Mouse (Mus musculus): ENCODE results near the gene Ms4a4c.
"Not testable (repeated sequence)": the region's sequence is repeated elsewhere in the genome, so short reads cannot be mapped to it uniquely, and the experiment has no call there.

Ms4a4c gene

DNA sequence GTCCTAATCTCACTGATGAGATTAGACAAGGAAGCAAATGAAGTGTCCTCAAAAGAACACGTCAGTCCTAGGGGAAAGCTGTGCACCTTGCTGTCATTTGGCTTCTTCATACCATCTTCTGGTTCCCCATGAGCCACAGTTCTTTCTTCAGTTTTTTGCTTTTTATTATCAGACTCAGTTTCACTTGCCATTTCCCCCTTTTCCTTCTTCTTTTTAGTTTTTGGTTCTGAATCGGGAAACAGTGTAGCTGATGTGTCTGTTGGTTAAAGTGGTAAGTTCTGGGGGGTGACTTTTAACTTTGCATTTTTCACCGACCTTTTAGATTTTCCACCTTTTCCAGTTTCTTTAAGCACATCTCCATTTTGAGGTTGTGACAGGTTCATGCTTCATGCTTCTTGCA is at the start of gene Ms4a4c:
TSS of gene Ms4a4c (plus strand) at position 244 of the 400 bp plus-strand sequence.
- DNase-seq = no peak

DNA sequence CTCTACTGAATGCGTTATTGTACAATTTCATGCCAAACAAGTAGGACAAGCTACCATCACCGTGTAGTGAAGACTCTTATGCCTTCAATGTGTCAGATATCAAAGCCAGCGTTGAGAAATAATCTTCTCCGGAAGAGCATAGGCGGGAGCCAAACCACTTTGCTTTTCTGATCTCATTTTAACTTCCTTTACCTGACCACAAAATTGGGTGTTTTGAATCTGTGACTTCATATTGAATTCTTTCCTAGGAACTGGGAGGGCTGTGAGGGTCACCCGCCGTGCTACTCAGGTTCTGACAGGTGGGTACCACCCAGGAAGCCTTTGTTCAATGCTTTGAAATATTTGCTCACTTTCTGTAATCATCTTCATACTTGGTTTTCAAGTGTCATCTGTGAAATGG is 48.8 kb upstream of the Ms4a4c start:
- peak in 1 of 2 experiments; percentile 11 for DNase-seq

DNA sequence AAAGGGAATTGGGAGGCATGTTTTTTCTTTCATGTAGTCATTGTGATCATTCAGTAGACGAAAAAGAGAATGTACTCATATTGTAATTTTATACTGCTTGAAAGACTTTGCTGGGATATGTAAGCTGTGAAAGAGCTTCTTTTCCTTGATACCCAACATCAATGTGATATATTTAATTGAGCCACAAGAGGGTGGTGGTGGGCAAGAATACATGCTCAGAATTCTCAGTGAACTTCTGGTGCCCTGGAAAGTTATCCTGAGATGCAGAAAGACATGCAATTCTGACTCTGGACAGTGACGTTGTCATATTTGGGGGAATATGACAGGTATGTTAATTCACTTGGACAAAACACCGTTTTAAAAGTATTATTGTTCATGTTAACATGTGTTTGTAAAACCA is 44.5 kb upstream of the Ms4a4c start:
- DNase-seq = no peak

DNA sequence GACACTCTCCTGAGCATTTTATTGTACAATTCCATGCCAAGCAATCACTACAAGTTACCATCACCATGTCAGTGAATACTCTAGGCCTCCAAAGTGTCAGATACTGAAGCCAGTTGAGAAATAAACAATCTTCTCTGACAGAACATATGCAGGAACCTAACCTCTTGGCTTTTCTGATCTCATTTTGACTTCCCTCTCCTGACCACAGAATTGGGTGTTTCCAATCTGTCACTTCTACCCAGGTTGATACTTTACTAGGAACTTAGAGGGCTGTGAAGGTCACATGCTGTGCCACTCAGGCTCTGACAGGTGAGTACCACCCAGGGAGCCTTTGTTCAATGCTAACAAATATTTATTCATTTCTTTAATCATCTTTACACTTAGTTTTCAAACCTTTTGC is 42.6 kb upstream of the Ms4a4c start:
- peak in 1 of 2 experiments; percentile 10 for DNase-seq

DNA sequence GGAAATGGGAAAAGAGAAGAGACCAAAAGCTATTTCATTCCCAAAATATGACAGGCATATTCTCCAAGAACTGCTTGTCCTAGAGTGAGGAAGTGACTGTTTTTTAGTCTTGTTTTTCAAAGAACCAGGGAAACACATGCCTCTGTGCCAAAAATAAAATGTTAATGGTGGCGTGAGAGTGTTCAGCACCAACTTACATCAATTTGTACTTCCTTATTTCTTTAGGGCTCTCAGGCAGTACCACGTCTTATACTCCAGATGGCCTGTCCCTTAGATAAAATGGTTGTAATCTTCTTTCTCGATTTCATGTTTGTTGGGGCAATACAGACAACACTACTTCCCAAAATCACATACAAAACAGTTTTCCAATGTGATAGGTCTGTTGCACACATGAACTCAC is 36.3 kb upstream of the Ms4a4c start:
- DNase-seq = no peak

DNA sequence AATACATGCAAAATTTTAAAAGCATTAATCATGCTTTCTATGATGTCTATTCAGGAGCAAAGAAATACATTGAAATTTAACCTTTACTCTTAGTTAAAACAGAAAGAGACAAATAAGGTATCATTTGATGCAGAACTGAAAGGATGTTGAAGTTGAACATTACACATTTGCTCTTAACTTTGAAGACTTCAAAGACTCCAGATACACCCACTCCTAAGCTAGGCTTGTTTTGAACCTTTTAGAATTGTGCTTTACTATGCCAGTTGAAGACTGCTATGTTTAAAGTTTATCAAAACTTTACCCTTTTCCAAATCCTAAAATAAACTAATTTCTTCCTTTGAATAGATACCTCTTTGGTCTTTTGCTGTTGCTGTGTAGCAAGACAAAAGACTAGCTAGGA is 33.4 kb upstream of the Ms4a4c start:
- DNase-seq = no peak

DNA sequence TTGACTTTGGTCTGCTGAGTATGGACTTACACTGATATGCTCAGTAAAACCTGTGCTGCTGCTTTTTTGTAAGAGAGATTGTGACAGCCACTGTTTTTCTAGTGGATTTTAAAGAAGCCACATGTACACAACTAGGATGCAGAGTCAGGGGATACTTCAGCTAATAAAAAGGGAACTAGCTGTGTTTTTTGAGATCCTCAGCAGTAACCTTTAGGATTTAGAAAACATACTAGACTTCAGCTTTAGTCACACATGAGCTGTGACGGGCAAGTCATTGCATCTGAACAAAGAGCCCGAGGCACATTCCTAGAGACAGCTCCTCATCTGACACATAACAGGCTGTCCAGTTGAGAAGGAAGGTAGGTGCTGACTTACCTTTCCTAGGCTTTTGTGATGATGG is 29.3 kb upstream of the Ms4a4c start, which contains the start of gene Ms4a4a:
TSS of gene Ms4a4a (plus strand) at position 251 of the 400 bp plus-strand sequence.
- no peak for DNase-seq

DNA sequence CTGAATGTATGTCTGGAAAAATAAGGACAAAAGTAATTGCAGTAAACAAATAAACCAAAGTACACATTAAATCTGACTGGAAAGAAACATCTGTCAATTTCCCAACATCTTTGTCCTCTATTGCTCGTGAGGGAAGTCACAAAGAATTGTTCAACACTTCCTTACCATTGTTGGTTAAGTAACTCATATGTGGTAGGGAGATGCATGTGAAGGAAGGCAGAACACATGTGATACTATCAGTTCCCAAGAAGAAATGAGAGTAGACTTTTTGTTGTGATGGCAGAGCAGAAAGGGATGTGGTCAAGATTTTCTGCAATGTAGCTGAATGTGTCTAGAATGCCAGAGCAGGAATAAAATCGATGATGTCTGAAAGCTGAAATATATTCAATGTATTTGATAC is 28.2 kb upstream of the Ms4a4c start:
- DNase-seq = no peak

DNA sequence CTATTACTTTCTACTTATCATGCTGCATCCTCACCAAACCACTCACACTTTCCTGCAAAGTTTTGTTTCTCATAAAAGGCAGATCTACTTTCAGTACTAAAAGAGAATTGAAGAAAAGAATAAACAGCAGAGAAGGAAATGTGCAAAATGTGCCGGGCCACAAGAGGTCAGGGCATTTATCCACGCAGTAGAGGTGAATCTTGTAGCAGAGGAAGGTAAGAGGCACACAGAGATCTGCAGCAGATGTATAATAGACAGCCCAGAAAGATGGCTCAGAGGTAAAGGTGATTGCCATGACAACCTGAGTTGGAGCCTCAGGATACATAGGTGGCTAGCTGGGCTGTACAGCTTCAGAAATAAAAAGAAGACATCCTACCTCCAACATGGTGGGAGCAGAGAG is 17.5 kb upstream of the Ms4a4c start:
- DNase-seq = peak in 1 of 2 experiments; percentile 24

DNA sequence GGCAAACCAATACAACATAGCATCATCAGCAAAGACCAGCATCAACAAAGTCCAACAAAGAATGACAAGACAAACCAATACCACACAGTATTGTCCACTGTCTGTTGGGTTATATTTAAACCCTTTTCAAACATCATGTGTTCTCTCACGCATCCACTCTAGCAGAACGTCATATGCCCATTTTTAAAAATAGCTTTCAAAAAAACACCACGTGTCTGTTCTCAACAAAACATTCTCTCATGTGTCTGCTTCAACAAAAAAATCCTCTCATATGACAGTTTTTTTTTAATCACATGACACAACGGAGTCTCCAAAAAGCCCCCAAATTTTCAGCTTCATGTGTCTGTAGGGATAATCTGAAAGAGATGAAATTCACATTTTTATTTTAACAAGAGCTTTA is 16.9 kb upstream of the Ms4a4c start:
- DNase-seq = no peak

DNA sequence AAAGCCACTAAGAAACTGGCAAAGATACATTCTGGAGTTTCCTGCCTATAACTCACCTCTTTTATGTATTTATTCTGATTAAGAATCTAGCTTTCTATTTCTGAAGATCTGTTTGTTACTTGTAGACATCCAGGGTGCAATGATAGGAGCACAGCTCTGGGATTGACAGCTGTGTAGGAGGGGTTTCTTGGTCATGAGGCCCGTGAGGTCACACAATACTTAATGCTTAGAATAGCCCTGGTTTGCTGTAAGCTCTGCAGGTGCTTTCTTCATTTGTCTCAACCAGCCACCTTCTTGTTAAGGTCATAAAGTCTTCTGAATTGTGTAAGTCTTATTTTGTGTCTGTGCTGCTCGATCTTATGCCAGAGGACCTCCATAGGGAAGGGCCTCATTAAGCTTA is 15.6 kb upstream of the Ms4a4c start:
- DNase-seq = no peak

DNA sequence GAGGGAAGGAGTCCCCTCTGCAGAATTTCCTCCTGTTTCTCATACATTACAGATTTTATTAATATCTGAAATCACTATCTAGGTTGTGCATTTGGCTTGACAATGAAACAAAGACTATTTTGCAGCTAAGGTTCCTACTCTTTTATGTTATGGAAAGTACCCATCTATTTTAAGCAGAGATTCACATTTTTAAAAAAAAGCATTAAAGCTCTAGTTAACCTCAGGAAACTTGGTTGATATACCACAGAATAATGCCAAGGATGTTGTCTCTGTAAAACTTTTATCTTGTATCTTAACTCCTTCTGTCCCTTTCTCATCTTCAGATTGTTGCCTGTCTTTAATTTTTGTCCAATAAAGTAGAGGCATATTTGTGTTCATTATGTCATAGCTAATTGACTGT is 8.8 kb upstream of the Ms4a4c start:
- DNase-seq = no peak

DNA sequence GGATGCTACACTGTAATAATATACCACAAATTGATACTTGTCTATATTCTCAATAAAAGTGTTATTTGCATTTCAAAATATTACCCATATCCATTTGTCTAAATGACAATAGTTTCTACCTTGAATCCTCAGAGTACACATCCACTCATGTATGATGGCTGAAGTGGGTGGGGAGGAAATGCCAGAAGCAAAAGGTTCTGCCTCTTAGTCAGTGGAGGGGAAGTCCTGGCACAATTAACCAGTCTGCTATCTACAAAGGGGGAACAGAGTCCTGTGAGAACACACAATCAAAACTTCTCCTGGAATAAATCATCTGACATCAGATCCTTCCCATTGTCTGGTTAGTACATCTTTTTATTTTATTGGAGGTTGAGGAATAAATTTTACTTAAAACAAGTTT is 2.9 kb downstream of the Ms4a4c start:
- no peak for DNase-seq

DNA sequence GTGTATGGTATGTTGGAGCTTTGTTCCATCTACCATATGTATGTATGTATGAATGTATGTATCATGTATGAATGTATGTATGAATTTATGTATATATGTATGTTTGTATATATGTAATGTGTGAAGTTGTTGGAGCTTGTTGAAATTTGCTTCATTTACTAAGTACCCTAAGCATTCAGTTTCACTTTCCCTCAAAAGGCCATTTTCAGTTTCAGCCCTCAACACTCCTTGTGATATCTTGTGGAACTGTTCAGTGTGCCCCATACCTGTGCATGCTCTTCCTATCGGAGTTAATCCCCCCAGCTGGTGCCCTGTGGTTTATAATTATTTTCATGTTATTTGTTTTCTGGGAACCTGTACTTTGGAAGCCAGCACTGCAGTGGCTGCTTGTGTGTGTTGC is 4.0 kb downstream of the Ms4a4c start:
- no peak for DNase-seq

DNA sequence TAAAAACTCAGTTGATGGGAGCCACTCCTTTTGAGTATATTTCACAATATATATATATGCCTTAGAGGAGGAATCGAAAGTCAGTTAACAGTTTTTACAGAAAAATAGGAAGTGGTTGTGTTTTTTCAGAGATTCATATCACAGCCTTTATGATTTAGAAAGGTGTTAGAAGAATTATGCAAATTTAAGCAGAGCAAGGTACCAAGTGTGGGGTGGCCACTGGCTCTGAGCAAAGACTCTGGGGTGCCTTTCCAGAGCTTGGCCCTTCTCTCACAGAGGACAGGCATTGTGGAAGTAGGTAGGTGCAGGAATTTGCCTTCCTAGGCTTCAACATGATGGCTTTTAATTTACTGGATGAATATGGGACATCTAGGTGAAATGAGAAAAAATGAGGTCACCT is 7.1 kb downstream of the Ms4a4c start:
- DNase-seq = peak; percentile 30 to 32

DNA sequence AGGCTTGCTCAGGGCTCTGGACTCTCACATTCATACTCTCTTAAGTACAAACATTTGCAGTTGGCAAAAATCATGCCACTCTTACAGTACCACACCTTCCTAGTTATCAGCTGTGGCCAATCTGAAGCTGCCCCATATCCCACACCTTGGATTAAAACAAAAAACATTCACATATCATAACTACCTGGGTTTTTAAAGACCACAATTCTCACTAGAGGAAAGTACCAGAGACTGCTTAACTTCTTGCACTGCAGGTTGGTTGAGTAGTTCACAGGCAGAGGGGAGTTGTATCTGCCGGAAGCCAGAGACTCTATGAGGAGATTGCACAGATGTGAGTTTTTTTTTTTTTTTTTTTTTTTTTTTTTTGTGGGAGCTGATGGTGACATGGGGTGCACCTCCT is 9.5 kb downstream of the Ms4a4c start:
- no peak for DNase-seq

DNA sequence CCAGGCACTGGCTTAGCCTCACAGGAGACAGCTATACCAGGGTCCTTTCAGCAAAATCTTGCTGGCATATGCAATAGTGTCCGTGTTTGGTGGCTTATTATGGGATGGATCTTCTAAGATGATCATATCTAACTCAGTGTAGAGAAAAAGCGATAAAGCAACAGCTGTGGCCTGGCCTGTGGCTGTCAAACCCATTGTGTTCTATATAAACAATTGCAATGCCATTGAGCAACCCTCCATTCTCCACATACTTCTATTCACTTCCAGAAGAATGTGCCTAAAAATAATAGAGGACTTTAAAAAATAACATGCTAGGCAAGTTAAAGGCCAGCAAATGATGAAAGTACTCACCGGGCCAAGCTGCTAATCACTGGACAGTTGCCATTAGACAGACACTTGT is 11.0 kb downstream of the Ms4a4c start:
- no peak for DNase-seq

DNA sequence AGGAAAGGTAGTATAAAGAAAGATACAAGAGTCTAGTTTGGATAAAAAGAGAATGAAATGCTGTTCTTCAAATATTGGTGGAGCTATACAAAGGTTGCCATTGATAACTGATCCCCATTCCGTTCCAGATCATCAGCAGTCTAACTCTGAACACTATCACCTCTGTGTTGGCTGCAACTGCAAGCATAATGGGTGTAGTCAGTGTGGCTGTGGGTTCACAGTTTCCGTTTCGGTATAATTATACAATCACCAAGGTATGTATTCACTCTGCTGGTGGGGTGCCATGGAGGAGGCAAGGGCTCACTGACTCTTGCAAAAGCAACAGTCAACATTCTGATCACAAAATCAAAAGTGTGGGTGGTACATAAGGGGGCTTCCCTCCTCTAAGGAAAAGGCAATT is 14.3 kb downstream of the Ms4a4c start:
- DNase-seq = not testable (repeated sequence)

DNA sequence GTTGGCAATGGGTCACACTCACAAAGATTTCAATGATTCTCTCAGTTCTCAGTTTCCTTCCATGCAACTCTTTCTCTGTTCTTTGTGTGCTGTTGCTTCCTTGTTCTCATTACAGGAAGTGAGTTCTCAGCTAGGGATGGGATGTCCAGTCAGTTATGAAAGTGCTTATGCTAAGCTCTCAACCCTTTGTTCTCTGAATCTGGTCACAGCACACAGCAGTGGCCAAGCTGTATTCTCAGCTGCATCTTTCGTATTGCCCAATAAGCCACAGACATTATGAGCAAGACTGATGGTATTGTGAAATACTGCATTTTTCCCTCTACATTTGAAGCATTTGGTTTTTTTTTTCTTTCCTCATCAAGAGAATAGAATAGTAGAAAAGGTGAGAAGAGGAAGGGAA is 26.6 kb downstream of the Ms4a4c start:
- DNase-seq = not testable (repeated sequence)

DNA sequence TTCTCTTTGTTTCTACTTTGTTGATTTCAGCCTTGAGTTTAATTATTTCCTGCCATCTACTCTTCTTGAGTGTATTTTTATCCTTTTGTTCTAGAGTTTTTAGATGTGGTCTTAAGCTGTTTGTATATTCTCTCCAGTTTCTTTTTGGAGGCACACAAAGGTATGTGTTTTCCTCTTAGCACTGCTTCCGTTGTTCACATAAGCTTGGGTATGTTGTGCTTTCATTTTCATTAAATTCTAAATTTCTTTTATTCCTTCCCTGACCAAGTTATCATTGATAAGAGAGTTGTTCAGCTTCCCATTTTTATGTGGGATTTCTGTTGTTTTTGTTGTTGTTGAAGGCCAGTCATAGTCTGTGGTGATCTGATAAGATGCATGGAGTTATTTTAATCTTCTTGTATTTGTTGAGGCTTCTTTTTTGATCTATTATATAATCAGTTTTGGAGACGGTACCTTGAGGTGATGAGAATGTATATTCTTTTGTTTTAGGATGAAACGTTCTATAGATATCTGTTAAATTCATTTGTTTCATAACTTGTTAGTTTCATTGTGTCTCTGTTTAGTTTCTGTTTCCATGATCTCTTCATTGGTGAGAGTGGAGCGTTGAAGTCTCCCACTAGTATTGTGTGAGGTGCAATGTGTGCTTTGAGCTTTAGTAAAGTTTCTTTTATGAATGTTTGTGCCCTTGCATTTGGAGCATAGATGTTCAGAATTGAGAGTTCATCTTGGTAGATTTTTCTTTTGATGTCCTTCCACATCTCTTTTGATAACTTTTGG is 30.7 kb downstream of the Ms4a4c start:
- DNase-seq = no peak

DNA sequence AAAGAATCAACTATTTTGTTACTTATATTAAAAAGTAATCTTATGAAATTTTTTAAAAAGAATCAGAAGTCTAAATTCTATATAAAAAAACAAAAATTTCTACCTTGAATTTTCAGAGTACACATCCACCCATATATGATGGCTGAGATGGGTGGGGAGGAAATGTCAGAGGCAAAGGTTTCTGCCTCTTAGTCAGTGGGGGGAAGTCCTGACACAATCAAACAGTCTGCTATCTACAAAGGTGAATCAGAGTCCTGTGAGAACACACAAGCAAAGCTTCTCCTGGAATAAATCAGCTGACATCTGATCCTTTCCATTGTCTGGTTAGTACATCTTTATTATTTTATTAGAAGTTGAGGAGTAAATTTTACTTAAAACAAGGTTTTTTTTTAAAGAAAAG is 38.8 kb downstream of the Ms4a4c start, which contains the start of gene Ms4a4b:
TSS of gene Ms4a4b (plus strand) at position 216 of the 400 bp plus-strand sequence.
- no peak for DNase-seq

DNA sequence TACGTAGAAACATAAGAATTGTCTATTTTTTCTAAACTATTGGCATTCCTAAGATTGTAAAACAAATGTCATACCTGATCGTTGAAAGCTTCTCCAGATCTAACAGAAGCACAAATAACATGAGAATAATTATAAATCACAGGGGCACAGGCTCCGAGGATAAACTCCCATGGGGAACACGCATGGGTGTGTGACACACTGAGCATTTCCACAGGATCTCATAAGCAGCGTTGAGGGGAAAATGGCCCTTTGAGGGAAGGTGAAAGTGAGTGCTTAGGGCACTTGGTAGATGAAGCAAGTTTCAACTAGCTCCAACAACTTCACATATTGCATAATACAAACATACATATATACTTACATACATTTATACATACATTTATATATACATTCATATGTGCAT is 39.4 kb downstream of the Ms4a4c start:
- DNase-seq = no peak

DNA sequence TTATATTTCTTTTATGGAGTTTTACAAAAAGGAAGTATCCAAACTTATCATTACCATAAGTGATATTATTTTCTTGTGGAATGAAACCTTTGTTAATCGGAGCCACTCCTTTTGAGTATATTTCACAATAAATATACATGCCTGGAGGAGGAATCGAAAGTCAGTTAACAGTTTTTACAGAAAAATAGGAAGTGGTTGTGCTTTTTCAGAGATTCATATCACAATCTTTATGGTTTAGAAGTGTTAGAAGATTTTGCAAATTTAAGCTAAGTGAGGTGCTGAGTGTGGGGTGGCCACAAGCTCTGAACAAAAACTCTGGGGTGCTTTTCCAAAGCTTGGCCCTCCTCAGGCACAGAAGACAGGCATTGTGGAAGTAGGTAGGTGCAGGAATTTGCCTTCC is 42.7 kb downstream of the Ms4a4c start:
- no peak for DNase-seq

DNA sequence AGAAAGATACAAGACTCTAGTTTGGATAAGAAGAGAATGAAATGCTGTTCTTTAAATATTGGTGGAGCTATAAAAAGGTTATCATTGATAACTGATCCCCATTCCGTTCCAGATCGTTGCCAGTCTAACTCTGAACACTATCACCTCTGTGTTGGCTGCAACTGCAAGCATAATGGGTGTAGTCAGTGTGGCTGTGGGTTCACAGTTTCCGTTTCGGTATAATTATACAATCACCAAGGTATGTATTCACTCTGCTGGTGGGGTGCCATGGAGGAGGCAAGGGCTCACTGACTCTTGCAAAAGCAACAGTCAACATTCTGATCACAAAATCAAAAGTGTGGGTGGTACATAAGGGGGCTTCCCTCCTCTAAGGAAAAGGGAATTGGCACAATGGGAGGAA is 54.5 kb downstream of the Ms4a4c start:
- not testable (repeated sequence) for DNase-seq

DNA sequence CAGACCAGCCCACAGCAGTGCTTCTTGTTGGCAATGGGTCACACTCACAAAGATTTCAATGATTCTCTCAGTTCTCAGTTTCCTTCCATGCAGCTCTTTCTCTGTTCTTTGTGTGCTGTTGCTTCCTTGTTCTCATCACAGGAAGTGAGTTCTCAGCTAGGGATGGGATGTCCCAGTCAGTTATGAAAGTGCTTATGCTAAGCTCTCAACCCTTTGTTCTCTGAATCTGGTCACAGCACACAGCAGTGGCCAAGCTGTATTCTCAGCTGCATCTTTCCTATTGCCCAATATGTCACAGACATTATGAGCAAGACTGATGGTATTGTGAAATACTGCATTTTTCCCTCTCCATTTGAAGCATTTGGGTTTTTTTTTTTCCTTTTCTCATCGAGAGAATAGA is 60.2 kb downstream of the Ms4a4c start:
- DNase-seq = not testable (repeated sequence)

Data from spleen, adult 18-20 months (tissue).